Mouse (Mus musculus) stomach, embryonic 15.5 days (tissue): ENCODE data around the gene Trit1. TPM values are rescaled to one million over a fixed set of nuclear protein-coding genes. Genes with fewer than 3 reads are reported as not detected.
A peak's percentile ranks its signal among the peaks of the same experiment; 100 is the strongest.

ENCODE experiments used
- ATAC-seq: fragments of 200-750 bp; cut with Nextera tagmentation; 2 replicates; pipeline ENCODE4 v1.8.0; 2017; ENCODE audit warnings: low read depth, moderate number of reproducible peaks, moderate TSS enrichment; ENCODE audit not compliant: insufficient read depth, low FRiP score
- H3K27ac ChIP-seq: fragments of 300-500 bp; sonication (generic); 2 replicates; pipeline ENCODE4 v1.5.1; 2015; ENCODE audit warnings: mild to moderate bottlenecking, inconsistent platforms
- H3K27me3 ChIP-seq: fragments of 300-500 bp; sonication (generic); replicated peaks from 2 replicates; pipeline ENCODE4 v1.6.1; 2015; ENCODE audit warnings: inconsistent platforms
- H3K36me3 ChIP-seq: fragments of 300-500 bp; sonication (generic); 2 replicates; pipeline ENCODE4 v1.6.1; 2015; ENCODE audit warnings: inconsistent platforms
- H3K4me1 ChIP-seq: fragments of 300-500 bp; sonication (generic); 2 replicates; pipeline ENCODE4 v1.6.1; 2015; ENCODE audit warnings: inconsistent platforms
- H3K4me2 ChIP-seq: fragments of 300-500 bp; sonication (generic); 2 replicates; pipeline ENCODE4 v1.6.1; 2015; ENCODE audit warnings: mild to moderate bottlenecking, inconsistent platforms
- H3K4me3 ChIP-seq: fragments of 300-500 bp; sonication (generic); replicated peaks from 2 replicates; pipeline ENCODE4 v1.5.1; 2015; ENCODE audit warnings: inconsistent platforms
- H3K9ac ChIP-seq: fragments of 300-500 bp; sonication (generic); 2 replicates; pipeline ENCODE4 v1.6.1; 2015; ENCODE audit warnings: inconsistent platforms
- H3K9me3 ChIP-seq: fragments of 300-500 bp; sonication (generic); 2 replicates; pipeline ENCODE4 v1.6.1; 2016; ENCODE audit warnings: inconsistent platforms
- WGBS: fragments of 180-500 bp; shearing (Covaris S2); methylation state at CpG from one replicate; pipeline ENCODE4 v1.1.7; 2015; 5-methylcytosine and 5-hydroxymethylcytosine counted together
- polyA plus RNA-seq: library from polyadenylated mRNA; unstranded; fragments of >200 nt; fragmentation: Nextera tagmentation; extraction: Ambion mirVana; gene quantifications from 2 replicates; pipeline ENCODE4 v1.2.1, GENCODE M21; 2015

Gene Trit1
- polyA plus RNA-seq, 1 experiment from 2014 or later, result 18.3 TPM

- H3K4me2 ChIP-seq, result no peak overlapping the region
- peaks cover 29% of the 10 kb centered on the region for H3K36me3 ChIP-seq
- 79% methylated on average over 3 of the region's 3 CpGs for WGBS
- no peak for ATAC-seq
- no peaks in the 10 kb centered on the region for H3K27me3 ChIP-seq
- H3K9ac ChIP-seq, result no peak overlapping the region
- H3K27ac ChIP-seq, result peak overlapping the region; percentile 71; the same call in 1 of the 2 replicates
- no peak overlapping the region for H3K4me3 ChIP-seq
- H3K4me1 ChIP-seq, result peaks cover 4% of the 10 kb centered on the region; the same call in 1 of the 2 replicates
- H3K9me3 ChIP-seq, result no peaks in the 10 kb centered on the region
These were observed 40.2 kb downstream of the Trit1 start for GRCm38 (mm10) chr4:123056560-123057109.

- H3K27ac ChIP-seq, result no peak overlapping the region
- H3K27me3 ChIP-seq, result no peaks in the 10 kb centered on the region
- ATAC-seq, result no peak
- H3K36me3 ChIP-seq, result peaks cover 27% of the 10 kb centered on the region
- no peak overlapping the region for H3K4me2 ChIP-seq
- no peaks in the 10 kb centered on the region for H3K9me3 ChIP-seq
- H3K4me3 ChIP-seq, result no peak overlapping the region
- H3K4me1 ChIP-seq, result no peaks in the 10 kb centered on the region
- H3K9ac ChIP-seq, result no peak overlapping the region
- 33% methylated on average over 1 of the region's 1 CpGs for WGBS
These were observed 41.6 kb downstream of the Trit1 start for GRCm38 (mm10) chr4:123057957-123058356.

- Histone ChIP-seq H3K9ac (no peak overlapping the region), H3K36me3 (no peaks in the 10 kb centered on the region), H3K4me3 (no peak overlapping the region), H3K27ac (no peak overlapping the region), H3K27me3 (no peaks in the 10 kb centered on the region), H3K4me1 (no peaks in the 10 kb centered on the region), H3K9me3 (no peaks in the 10 kb centered on the region), H3K4me2 (no peak overlapping the region)
- WGBS, result 79% methylated on average over 5 of the region's 5 CpGs
- ATAC-seq, result no peak
These were observed 45.3 kb downstream of the Trit1 start for GRCm38 (mm10) chr4:123061744-123062143.

- no peak overlapping the region for H3K4me2 ChIP-seq
- H3K4me3 ChIP-seq, result no peak overlapping the region
- no peaks in the 10 kb centered on the region for H3K9me3 ChIP-seq
- no peaks in the 10 kb centered on the region for H3K27me3 ChIP-seq
- no peaks in the 10 kb centered on the region for H3K4me1 ChIP-seq
- no peak overlapping the region for H3K27ac ChIP-seq
- H3K9ac ChIP-seq, result no peak overlapping the region; the same call in 1 of the 2 replicates
- ATAC-seq, result no peak
- no peaks in the 10 kb centered on the region for H3K36me3 ChIP-seq
- 78% methylated on average over 6 of the region's 6 CpGs for whole genome bisulfite sequencing
These were observed 52.2 kb downstream of the Trit1 start for GRCm38 (mm10) chr4:123068646-123069045.

- 6% methylated on average over 13 of the region's 13 CpGs for WGBS
- H3K4me1 ChIP-seq, result no peaks in the 10 kb centered on the region
- no peak overlapping the region for H3K4me3 ChIP-seq
These were observed 55.0 kb downstream of the Trit1 start for GRCm38 (mm10) chr4:123071266-123071966.

GRCm38 (mm10) chr4:123076928-123077327 is 60.5 kb downstream of the Trit1 start:
- H3K9ac ChIP-seq, result no peak overlapping the region
- 47% methylated on average over 8 of the region's 8 CpGs for WGBS
- no peak for ATAC-seq
- H3K4me1 ChIP-seq, result peaks cover 5% of the 10 kb centered on the region; the same call in 1 of the 2 replicates
- no peak overlapping the region for H3K4me3 ChIP-seq
- no peak overlapping the region for H3K27ac ChIP-seq
- no peaks in the 10 kb centered on the region for H3K27me3 ChIP-seq
- no peaks in the 10 kb centered on the region for H3K9me3 ChIP-seq
- H3K4me2 ChIP-seq, result no peak overlapping the region
- H3K36me3 ChIP-seq, result no peaks in the 10 kb centered on the region

More at GRCm38 (mm10) chr4:123071266-123071966, 55.0 kb downstream of the Trit1 start:
- H3K9me3 ChIP-seq, result no peaks in the 10 kb centered on the region
- peak; percentile 93 for ATAC-seq
- no peaks in the 10 kb centered on the region for H3K27me3 ChIP-seq
- H3K27ac ChIP-seq, result peak overlapping the region; percentile 65
- H3K36me3 ChIP-seq, result no peaks in the 10 kb centered on the region
- H3K9ac ChIP-seq, result no peak overlapping the region
- H3K4me2 ChIP-seq, result peak overlapping the region; percentile 34

- H3K4me3 ChIP-seq, result no peak overlapping the region
- no peak overlapping the region for H3K9ac ChIP-seq
- no peaks in the 10 kb centered on the region for H3K36me3 ChIP-seq
- 59% methylated on average over 4 of the region's 4 CpGs for WGBS
- peaks cover 5% of the 10 kb centered on the region for H3K4me1 ChIP-seq
- ATAC-seq, result no peak
- H3K9me3 ChIP-seq, result no peaks in the 10 kb centered on the region
- H3K27ac ChIP-seq, result no peak overlapping the region
- no peak overlapping the region for H3K4me2 ChIP-seq
- no peaks in the 10 kb centered on the region for H3K27me3 ChIP-seq
These were observed 61.8 kb downstream of the Trit1 start for GRCm38 (mm10) chr4:123078231-123078630.

GRCm38 (mm10) chr4:123080791-123081190 is 64.4 kb downstream of the Trit1 start:
- Histone ChIP-seq H3K9me3 (no peaks in the 10 kb centered on the region), H3K9ac (no peak overlapping the region), H3K36me3 (no peaks in the 10 kb centered on the region), H3K4me1 (peaks cover 5% of the 10 kb centered on the region), H3K27me3 (no peaks in the 10 kb centered on the region), H3K27ac (no peak overlapping the region), H3K4me2 (no peak overlapping the region), H3K4me3 (no peak overlapping the region)
- WGBS, result 30% methylated on average over 13 of the region's 13 CpGs
- peak; percentile 67 for ATAC-seq

- peak; percentile 45; the same call in 1 of the 2 replicates for ATAC-seq
- Histone ChIP-seq H3K9ac (no peak overlapping the region), H3K36me3 (no peaks in the 10 kb centered on the region), H3K27me3 (no peaks in the 10 kb centered on the region), H3K4me3 (no peak overlapping the region), H3K4me1 (peaks cover 5% of the 10 kb centered on the region), H3K4me2 (no peak overlapping the region), H3K9me3 (no peaks in the 10 kb centered on the region), H3K27ac (no peak overlapping the region)
- WGBS, result 75% methylated on average over 20 of the region's 20 CpGs
These were observed 66.1 kb downstream of the Trit1 start for GRCm38 (mm10) chr4:123082283-123083163.

GRCm38 (mm10) chr4:123083323-123083902 is 67.0 kb downstream of the Trit1 start:
- Histone ChIP-seq H3K4me3 (no peak overlapping the region), H3K4me1 (peaks cover 5% of the 10 kb centered on the region), H3K27me3 (no peaks in the 10 kb centered on the region), H3K36me3 (no peaks in the 10 kb centered on the region), H3K4me2 (no peak overlapping the region), H3K9me3 (no peaks in the 10 kb centered on the region), H3K9ac (no peak overlapping the region), H3K27ac (no peak overlapping the region)
- WGBS, result 63% methylated on average over 13 of the region's 13 CpGs
- no peak for ATAC-seq

GRCm38 (mm10) chr4:123085290-123085689 is 68.9 kb downstream of the Trit1 start:
- Histone ChIP-seq H3K4me3 (no peak overlapping the region), H3K4me1 (peaks cover 5% of the 10 kb centered on the region), H3K4me2 (no peak overlapping the region), H3K27ac (no peak overlapping the region), H3K36me3 (no peaks in the 10 kb centered on the region), H3K9me3 (no peaks in the 10 kb centered on the region), H3K27me3 (no peaks in the 10 kb centered on the region), H3K9ac (no peak overlapping the region)
- 66% methylated on average over 2 of the region's 2 CpGs for WGBS
- ATAC-seq, result no peak
